Mouse (Mus musculus): Measurements from ENCODE around the gene Rsph6a.

Rsph6a gene

GRCm38 (mm10) chr7:19098811-19099210, 44.3 kb downstream of the Rsph6a start:
- no peak for DNase-seq (ENCODE audit: low read depth, low spot score)

DNA sequence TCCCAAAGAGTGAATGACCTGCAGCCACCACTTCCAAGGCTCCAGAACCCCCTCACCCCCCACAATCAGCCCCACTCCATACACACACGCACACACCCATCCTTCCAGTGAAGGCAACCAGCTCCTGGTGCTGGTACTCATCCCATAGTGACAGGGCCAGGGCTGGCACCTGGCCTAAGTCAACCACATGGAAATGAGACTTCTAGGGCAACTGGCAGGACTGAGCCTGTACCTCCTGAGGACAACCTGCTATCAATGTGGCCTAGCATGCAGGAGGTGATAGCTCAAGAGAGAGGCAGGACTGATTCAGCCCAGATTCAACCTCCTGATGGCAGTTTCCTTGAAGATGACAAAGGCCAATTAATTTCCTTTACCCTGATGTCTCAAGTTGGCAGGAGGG, 45.8 kb downstream of the Rsph6a start:
- no peak for DNase-seq (ENCODE audit: low read depth, low spot score)

- no peak for DNase-seq (ENCODE audit: low read depth, low spot score)
Measured at GRCm38 (mm10) chr7:19103741-19104140, 49.3 kb downstream of the Rsph6a start.

DNA sequence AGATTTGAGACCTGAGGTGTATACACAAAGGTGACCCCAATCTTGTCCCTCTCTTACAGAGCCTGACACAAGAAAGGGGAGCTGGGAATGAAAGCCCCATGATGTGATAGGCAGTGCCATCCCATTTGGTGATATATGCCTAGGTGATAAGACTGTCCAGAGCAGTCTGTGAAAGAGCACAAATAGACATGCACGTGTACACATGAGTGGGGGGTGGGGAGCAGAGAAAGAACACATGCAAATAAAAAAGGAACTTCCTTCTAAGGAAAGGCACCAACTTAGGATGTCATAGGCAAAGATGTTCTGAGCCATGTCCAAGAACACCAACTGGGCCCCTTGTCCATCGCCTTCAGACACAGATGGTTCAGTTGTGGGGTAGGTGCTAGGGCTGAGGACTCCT, 50.0 kb downstream of the Rsph6a start:
- no peak for DNase-seq (ENCODE audit: low read depth, low spot score)

DNA sequence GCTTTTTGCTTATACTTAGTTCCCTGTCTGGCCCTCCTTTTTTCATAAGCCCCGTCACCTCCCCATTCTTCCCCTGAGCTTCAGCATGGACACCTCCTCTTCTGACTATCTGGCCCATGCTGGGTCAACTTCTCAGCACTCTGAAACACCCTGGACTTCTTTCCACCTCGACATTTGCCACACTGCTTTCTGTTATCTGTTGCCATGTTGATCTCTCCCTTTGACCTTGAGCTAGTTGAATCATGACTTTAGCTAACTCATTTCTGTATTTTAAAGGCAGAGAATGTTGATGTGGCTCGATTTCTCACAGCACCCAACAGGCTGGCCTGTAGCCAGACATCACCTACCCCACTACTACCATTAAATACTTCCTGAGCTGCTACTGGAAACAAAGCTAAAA, 52.9 kb downstream of the Rsph6a start:
- no peak for DNase-seq (ENCODE audit: low read depth, low spot score)

DNA sequence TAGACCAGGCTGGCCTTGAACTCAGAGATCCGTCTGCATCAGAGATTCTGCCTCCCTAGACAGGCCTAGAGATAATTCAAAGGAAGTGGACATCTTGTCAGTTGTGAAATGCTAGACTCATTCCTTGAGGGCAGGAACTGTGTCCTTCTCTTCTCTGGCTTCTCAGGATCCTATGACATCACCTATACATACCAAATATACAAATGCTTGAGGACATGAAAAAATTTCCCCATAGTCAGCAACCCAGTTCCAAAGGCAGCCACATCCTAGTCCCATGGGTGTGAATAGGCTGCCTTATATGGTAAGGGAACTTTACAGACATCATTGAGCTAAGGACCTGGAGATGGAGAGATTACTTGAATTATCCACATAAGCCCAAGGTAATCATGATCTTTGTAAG, 55.1 kb downstream of the Rsph6a start:
- no peak for DNase-seq (ENCODE audit: low read depth, low spot score)

- DNase-seq (ENCODE audit: low read depth, low spot score): peak; percentile 67
Measured at GRCm38 (mm10) chr7:19118028-19118771, 63.7 kb downstream of the Rsph6a start, which contains the start of gene Gm4969. Gene Gm4969 (minus strand): TSS chr7:19118368.

GRCm38 (mm10) chr7:19119083-19119482, 64.6 kb downstream of the Rsph6a start:
- no peak for DNase-seq (ENCODE audit: low read depth, low spot score)

DNA sequence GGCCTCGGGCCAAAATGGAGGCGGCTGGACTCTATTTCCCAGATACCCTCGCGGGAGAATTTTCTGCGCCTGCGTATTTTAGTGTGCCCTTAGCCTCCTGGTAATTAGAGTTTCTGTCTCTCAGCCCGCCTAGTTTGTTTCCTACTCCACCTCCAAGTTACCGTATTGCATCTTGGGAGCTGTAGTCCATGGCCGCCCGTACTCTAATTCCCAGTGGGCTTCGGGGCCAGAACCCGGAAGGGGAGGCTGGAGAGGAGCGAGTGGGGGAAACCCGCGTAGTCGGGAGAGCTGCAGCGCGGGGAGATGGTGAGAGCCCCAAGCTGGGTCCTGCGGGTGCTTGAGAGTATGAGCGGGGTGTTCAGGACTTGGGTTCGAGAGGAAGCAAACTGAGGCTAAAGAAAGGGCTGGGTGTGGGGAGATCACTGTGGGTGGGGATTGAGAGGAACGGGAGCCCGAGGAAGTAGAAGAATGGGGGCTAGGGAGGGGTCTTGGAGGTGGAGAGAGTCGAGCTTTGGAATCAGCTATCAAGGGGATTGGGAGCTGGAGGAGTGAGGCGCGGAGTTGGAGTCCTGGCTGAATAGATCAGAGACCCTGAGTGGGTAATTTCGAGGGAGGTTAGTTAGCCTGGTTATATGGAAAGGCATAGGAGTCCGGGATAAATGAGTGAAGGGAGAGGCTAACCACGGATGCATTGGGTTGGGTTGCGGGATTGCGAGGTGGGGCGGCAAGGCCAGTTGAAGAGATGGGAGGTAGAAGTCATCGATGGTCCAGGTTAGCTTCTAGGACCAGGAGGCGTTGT, 65.3 kb downstream of the Rsph6a start, which contains the start of gene Fbxo46:
Gene Fbxo46, plus strand, starts transcription at position 229 of the 799 bp plus-strand sequence.
- peak; percentile 97 for DNase-seq (ENCODE audit: low read depth, low spot score)

GRCm38 (mm10) chr7:19121686-19122085, 67.2 kb downstream of the Rsph6a start:
- no peak for DNase-seq (ENCODE audit: low read depth, low spot score)
